Mouse (Mus musculus): ENCODE results near the gene Washc4.

GRCm38 (mm10) chr10:83511304-83511703 lies 32.2 kb upstream of the Washc4 start:
- TF ChIP-seq CTCF (IDR thresholded peaks at IDR 0.05; ENCODE audit: borderline replicate concordance, control insufficient read depth, extremely low read depth, insufficient read depth, low read length, poor library complexity), result no peak
- TF ChIP-seq POLR2A (IDR thresholded peaks at IDR 0.05; ENCODE audit: control insufficient read depth, extremely low read depth, insufficient read depth, low read length, poor library complexity), result no peak

Measured in thymus, adult 2 months (tissue).